Mouse (Mus musculus) embryonic fibroblast, embryonic 13.5 days (primary cell): ENCODE measurements around the gene Atp6v1a.

Experiments
- CTCF ChIP-seq: IDR thresholded peaks from 2 replicates; pipeline ENCODE4 v1.5.1; 2011; ENCODE audit warnings: mild to moderate bottlenecking, control low read depth, low read length, moderate library complexity, borderline replicate concordance; ENCODE audit not compliant: insufficient read depth
- POLR2A ChIP-seq: IDR thresholded peaks from 2 replicates; pipeline ENCODE4 v1.6.1; 2011; ENCODE audit warnings: low read depth, mild to moderate bottlenecking, control low read depth, low read length, moderate library complexity

GRCm38 (mm10) chr16:44061341-44061740 lies 78.2 kb downstream of the Atp6v1a start:
- TF ChIP-seq POLR2A (no peak), CTCF (no peak)
